Mouse (Mus musculus): ENCODE measurements around the gene Eef1a2.
A peak's percentile ranks its signal among the peaks of the same experiment; 100 is the strongest.

Eef1a2 gene

DNA sequence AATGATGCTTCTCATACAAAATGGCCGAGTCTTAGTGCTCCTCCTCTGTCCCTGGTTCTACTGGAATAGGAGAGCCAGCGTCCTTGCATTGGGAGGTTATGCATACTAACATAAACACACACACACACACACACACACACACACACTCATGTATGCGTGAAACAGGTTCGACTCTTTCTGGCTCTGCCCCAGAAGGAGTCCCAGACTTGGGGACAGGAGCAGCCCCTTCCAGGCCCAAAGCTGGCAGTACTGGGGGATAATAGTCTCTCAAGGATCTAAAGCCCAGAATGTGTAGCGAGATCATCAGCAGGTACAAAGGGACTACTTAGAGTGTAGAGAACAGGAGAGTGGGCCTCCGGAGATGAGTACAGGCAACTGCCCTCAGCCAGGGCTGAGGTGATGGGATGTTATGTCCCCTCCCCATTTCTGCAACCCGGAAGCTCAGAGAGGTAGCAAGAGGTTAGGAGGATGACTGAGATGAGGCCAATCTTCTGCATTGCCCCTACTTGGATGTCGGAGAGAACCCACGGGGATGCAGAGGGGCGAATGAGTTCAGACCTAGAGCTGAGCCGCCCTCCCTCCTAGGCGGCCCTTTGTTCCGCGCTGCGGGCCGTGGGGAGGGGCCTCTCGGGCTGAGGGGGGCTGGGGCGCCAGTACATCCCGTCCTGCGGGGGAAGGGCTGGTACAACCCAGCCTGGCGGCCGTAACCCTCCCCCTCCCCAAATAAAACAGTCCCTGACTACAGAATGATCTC lies 22.8 kb downstream of the Eef1a2 start:
- no peak for DNase-seq (ENCODE audit: low spot score)

DNA sequence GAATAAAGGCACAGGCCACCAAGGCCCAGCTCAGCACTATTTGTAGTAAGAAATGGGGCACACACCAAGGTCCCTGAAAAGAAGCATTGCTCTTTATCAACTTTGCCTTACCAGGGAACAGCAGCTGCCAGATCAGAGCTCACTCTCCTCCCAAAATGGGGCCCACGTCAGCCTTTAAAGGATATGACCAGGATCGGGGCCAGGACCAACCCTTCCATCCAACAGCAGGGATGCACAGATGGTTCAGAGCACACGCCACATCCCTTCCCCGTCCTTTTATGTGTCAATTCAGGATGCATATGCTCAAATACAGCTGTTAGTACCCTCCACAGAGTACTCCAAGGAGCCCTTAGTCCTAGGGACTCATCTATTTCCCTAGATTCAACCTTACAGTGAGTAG lies 26.6 kb downstream of the Eef1a2 start:
- DNase-seq (ENCODE audit: low spot score), result no peak

GRCm38 (mm10) chr2:181128963-181129362 lies 27.9 kb downstream of the Eef1a2 start:
- DNase-seq (ENCODE audit: low spot score), result no peak

DNA sequence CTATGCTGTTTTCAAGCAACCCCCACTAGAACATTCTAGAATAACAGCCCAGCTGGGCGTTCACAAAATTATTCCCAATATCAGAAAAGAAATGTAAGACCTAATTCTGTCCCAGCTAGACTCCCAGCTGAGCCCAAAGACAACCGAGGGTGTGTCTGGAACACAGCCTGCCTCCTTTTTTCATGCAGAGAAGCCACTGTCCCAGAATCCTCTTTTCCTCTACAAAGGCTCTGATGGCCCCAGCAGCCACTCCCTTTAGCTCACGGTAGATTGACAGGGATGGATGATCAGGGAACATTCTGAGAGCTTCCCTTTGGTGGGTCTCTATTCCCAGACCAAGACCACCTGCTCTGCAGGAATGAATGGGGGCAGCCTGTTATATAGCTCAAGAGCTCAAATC lies 29.0 kb downstream of the Eef1a2 start:
- DNase-seq (ENCODE audit: low spot score), result no peak

DNA sequence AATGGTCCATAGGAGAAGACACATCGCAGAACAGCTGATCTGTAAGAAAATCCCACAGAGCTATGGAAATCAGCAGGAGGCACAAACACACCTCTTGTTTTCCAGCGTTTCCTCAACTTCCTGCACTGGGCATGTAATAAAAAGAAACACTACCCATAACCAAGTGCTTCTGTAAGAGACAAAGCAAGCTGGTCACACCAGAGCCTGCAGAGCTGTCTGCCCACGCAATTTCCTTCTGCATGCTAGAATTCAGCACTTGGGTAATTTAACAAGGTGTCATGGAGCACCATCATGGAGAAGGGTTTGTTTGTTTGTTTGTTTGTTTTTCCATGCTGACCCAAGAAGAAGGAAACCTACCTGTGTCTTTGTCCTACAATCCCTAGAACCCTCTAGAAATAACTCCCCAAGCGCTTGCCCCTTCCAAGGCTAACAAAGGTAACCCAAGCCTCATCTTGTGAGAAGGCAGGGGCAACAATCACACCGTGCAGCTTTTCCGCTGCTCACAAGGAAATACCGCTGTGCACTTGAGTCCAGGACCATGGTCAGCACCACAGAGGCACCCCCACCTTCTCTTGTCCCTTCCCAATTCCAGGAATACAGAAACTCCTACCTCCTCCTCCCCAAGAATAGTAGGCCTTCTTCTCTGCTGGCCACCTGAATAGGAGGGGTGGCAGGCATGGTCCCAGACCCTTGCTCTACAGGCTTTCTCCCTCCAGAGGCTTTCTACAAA lies 30.9 kb downstream of the Eef1a2 start:
- DNase-seq (ENCODE audit: low spot score), result no peak

DNA sequence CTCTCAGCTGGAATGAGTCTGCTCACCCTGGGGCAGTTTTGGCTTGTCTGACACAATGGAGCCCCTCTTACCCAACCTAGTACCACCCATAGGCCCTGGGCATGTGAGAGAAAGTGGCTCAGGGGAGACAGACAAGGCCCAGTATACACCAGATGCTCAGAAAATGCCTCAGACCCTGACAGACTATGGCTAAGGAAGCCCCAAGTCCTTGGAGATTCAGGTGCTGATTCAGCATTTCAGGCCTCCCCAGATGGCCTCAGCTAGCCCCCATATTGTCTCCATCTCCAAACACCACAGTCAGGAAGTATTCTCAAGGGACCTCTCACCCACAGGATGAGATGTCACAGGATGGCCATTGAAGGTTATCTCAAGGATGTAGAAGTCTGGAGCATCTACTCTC lies 34.2 kb downstream of the Eef1a2 start:
- DNase-seq (ENCODE audit: low spot score), result no peak

DNA sequence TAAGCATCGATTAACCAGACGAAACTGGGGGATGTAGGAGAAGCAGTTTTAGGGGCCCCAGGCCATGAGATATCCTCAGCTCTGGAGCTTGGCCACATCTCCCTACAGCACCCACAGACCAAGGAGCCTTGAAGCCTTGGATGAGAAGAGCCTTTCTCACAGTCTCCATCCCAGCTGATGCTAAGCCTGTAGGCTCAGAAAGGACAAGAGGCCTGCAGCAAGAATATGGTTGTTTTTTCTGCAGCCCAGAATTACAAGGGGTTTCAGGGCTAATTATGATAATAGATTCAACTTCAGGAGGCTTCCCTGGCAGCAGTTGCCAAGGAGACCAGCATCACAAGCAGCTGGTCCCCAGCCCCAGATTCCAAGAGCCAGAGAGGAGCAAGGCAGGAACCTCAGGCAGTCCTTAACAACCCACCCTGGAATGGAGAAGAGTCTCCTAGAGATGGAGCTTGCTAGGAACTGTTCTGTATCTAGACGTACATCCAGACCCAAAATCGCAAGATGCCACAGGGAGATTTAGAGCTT lies 35.8 kb downstream of the Eef1a2 start:
- no peak for DNase-seq (ENCODE audit: low spot score)

DNA sequence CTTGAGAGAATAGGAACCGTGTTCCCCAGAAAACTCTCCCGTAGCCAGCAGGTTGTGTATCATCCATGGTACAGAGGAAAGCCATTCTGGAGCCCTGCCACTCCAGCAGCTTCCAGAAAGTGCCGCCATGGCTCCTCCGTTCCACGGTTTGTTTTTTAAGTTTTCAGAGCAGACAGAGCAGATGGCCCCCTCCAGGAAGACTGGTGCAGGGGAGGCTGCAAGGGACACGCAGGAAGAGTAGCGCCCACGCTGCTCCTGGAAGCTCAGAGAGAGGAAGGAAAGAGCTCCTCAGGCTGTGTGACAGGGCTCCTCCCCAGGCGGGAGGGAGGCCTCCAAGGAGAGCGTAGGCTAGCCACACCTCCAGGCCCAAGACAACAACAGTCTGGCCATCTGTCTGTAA lies 36.9 kb downstream of the Eef1a2 start:
- DNase-seq (ENCODE audit: low spot score), result no peak

DNA sequence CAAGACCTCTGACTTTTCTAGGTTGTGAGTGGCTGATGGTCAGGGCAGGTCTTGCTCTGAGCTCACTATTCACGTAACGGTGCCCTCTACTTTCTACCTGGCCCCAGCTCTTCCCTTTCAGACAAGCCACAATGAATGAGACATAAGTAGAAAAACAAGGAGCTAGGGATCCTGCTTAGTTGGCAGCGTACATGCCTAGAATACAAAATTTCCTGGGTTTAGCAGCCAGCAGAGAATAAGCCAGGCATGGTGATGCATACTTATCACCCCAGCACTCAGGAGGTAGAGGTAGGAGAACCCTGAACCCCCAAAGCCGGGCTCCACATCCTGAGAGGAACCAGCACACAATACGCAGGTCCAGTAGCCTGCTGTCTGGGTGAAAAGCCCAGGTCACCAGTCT lies 40.4 kb downstream of the Eef1a2 start:
- DNase-seq (ENCODE audit: low spot score), result no peak

DNA sequence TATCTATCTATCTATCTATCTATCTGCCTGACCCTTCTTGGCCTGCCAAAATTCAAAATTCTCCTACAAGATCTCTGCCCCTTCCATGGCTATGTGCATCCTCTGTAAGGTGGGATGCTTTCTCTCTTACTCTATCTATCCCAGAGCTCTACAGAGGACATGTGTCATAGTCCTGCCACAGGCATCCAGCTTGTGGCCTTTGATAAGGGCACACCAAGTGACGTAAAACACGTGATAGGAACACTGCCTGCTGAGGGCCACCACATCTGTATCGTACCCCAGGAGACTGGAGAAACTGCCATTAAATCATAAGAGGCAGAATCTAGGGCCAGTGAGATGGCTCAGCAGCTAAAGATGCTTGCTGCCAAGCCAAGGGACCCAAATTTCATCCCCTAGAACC lies 41.4 kb downstream of the Eef1a2 start:
- DNase-seq (ENCODE audit: low spot score), result peak; percentile 17

DNA sequence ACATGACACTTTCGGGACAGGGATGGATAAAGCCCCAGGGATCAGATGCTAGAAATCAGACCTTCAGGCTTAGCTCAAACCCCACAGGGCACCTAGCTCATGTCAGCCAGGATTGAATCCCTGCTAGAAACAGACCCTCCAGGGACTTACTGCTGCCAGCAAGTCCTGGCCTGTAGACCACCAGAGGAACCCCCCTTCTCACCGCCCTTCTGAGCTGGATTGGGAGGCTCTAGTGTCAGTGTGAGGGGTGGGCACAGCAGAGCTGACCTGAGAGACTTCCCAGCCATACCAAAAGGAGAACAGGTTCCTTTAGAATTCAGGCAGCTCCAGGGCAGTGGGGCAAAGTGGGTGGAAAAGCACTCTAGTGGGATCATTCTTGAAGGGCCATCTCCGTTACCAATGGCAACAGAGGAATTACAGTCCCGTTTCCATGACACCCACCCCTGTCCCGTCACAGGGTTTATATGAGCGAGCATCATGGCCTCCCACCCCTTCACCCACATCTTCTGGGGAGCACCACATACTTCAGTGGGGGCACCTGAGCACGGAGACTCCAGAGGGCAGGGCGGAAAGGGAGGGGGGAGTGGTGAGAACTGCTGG lies 43.0 kb downstream of the Eef1a2 start:
- no peak for DNase-seq (ENCODE audit: low spot score)

- DNase-seq (ENCODE audit: low spot score), result no peak
These were observed 45.1 kb downstream of the Eef1a2 start for GRCm38 (mm10) chr2:181111665-181112064.

DNA sequence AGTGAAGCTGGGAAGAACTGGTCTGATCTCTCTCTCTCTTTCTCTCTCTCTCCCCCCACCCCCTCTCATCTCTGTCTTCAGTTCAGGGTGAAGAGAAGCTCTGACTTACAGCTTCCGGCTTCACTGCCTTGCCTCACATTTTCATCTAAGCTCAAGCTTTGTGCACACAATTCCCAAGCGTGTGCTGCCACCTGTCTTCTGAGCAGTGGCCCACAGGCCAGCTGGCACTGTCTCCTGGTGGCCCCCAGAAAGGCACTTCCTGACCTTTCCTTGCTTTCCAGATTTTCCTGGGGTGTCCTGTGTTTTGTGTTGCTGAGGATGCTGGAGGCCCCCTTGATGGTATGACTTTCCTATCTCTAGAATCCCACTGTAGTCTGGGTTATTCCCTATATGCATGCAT lies 52.7 kb downstream of the Eef1a2 start:
- DNase-seq (ENCODE audit: low spot score), result no peak

GRCm38 (mm10) chr2:181102161-181102560 lies 54.7 kb downstream of the Eef1a2 start:
- no peak for DNase-seq (ENCODE audit: low spot score)

- DNase-seq (ENCODE audit: low spot score), result no peak
These were observed 55.2 kb downstream of the Eef1a2 start for GRCm38 (mm10) chr2:181101626-181102025.

DNA sequence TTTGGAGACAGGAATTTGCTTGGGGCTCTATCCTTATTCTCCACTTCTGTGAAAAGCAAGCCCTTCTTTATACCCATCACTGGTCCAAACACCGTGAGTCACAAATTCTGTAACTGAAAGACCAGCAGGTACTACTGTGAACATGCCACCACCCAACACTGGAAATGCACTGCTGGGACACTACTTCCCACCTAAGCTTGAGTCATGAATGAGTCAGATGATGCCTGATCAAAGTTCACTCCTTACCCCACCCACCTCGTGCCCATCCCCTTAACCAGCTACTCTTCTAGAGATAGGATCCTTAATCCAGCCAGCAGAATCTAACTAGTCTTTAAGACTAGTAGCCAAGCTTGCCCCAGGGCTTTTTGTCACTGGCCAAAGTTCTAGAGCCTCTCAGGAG lies 56.7 kb downstream of the Eef1a2 start:
- no peak for DNase-seq (ENCODE audit: low spot score)
